Mouse (Mus musculus): ENCODE data around the gene Lama1. TPM values are rescaled to one million over a fixed set of nuclear protein-coding genes. Genes with fewer than 3 reads are reported as not detected.
"Not testable (repeated sequence)": the region's sequence is repeated elsewhere in the genome, so short reads cannot be mapped to it uniquely, and the experiment has no call there.

The Lama1 gene
- polyA plus RNA-seq, 1 experiment from 2014 or later = 24.1 TPM

DNA sequence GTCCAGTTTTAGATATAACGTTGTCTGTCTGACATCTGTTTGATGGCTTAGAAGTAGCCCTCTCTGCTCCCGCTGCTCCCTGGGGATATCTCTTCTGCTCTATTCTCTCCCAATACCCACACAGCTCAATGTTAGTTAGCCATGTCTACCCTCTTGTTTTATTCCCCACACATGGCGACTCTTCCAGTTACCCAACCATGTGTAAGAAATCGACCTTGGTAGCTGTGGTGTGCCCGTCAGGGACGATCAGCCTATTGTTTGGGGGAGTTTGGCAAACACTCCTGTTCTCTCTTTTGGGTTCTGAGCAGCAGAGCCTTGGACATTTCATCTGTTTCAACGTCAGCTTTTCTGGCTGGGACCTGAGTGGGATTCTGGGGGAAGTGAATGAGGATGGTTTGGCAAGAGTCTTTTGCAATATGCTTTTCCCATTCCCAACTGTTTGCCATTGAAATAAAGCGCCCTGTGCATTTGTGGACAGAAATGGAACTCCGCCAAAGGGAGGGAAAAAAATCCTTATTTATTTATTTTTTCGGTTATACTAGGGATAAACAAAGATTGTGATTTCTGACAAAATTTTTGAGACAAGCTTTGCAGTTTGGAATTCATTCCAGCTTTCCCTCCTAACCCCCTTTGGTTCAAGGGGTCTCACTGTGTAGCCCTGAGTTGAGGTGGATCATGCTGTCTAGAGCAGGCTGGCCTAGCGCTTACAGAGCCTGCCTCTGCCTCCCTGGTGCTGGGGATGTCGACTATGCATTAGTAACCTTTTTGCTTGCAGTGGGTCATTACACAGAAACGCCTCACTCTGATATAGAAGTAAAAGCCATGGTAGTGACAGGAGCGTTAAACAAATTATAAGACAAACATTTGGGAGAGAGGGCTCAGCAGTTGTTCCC lies 26.4 kb downstream of the Lama1 start:
- Histone ChIP-seq H3K27ac (replicated peaks) (no peak overlapping the region), H3K4me1 (no peaks in the 10 kb centered on the region), H3K4me3 (no peak overlapping the region), H3K27me3 (ENCODE audit: low read depth, poor library complexity, severe bottlenecking) (no peaks in the 10 kb centered on the region), H3K9me3 (replicated peaks) (no peaks in the 10 kb centered on the region), H3K36me3 (peaks cover 84% of the 10 kb centered on the region)
- DNase-seq (ENCODE audit: low spot score) = no peak
- WGBS = 88% methylated on average over 14 of the region's 14 CpGs

DNA sequence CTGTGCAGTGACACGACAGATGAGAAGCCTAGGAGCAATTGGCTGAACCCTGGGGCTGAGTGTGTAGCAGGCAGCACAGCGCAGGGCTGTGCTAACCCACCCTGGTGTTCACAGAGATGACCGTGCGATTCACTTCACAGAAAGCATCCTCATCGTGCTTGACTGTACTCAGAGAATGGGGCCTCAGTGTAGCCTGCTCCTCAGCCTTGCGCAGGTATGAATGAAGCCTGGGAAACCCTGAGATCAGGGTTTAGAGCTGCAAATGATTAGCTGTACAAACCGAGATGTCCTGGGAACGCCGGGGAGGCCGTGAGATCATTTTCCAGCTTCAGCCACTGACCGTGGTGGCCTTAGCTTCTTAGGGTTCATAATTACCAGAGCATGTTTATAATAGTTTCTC lies 29.5 kb downstream of the Lama1 start:
- no peak overlapping the region for H3K27ac ChIP-seq (replicated peaks)
- DNase-seq (ENCODE audit: low spot score) = no peak
- no peaks in the 10 kb centered on the region for H3K9me3 ChIP-seq (replicated peaks)
- WGBS = 88% methylated on average over 11 of the region's 11 CpGs
- no peak overlapping the region for H3K4me3 ChIP-seq
- no peaks in the 10 kb centered on the region for H3K27me3 ChIP-seq (ENCODE audit: low read depth, poor library complexity, severe bottlenecking)
- H3K4me1 ChIP-seq = no peaks in the 10 kb centered on the region
- H3K36me3 ChIP-seq = peaks cover 89% of the 10 kb centered on the region

- peaks cover 93% of the 10 kb centered on the region for H3K36me3 ChIP-seq
- no peak for DNase-seq (ENCODE audit: low spot score)
- H3K27ac ChIP-seq (replicated peaks) = no peak overlapping the region
- no peak overlapping the region for H3K4me3 ChIP-seq
- H3K27me3 ChIP-seq (ENCODE audit: low read depth, poor library complexity, severe bottlenecking) = no peaks in the 10 kb centered on the region
- H3K9me3 ChIP-seq (replicated peaks) = no peaks in the 10 kb centered on the region
- H3K4me1 ChIP-seq = no peaks in the 10 kb centered on the region
- WGBS = 84% methylated on average over 7 of the region's 7 CpGs
Measured at GRCm38 (mm10) chr17:67728751-67729150, 31.7 kb downstream of the Lama1 start.

GRCm38 (mm10) chr17:67731096-67731495 lies 34.0 kb downstream of the Lama1 start:
- DNase-seq (ENCODE audit: low spot score) = no peak
- H3K27ac ChIP-seq (replicated peaks) = no peak overlapping the region
- H3K27me3 ChIP-seq (ENCODE audit: low read depth, poor library complexity, severe bottlenecking) = no peaks in the 10 kb centered on the region
- no peaks in the 10 kb centered on the region for H3K9me3 ChIP-seq (replicated peaks)
- WGBS = 85% methylated on average over 3 of the region's 3 CpGs
- H3K36me3 ChIP-seq = peaks cover 95% of the 10 kb centered on the region
- H3K4me3 ChIP-seq = no peak overlapping the region
- H3K4me1 ChIP-seq = no peaks in the 10 kb centered on the region

DNA sequence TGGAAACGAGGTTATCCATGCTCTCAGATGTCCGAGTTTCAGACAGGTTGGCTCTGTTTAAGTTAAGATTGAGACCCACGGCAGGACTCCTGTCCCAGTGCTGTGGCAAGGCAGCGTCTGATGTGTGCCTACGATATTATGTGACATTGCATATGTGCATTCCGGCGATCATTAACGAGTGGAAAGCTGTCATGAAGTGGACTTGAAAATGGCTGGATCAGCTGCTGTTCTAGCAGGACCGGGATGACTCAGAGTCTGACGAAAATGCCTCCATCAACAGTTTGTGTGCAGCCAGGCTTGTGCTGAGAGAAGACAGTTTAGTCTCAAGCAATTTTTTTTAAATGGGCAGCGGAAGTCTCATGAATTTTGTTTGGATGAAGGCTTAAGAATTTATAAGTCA lies 34.9 kb downstream of the Lama1 start:
- 92% methylated on average over 11 of the region's 11 CpGs for WGBS
- Histone ChIP-seq H3K36me3 (peaks cover 91% of the 10 kb centered on the region), H3K4me3 (no peak overlapping the region), H3K27me3 (ENCODE audit: low read depth, poor library complexity, severe bottlenecking) (no peaks in the 10 kb centered on the region), H3K4me1 (no peaks in the 10 kb centered on the region), H3K27ac (replicated peaks) (no peak overlapping the region), H3K9me3 (replicated peaks) (no peaks in the 10 kb centered on the region)
- DNase-seq (ENCODE audit: low spot score) = no peak

DNA sequence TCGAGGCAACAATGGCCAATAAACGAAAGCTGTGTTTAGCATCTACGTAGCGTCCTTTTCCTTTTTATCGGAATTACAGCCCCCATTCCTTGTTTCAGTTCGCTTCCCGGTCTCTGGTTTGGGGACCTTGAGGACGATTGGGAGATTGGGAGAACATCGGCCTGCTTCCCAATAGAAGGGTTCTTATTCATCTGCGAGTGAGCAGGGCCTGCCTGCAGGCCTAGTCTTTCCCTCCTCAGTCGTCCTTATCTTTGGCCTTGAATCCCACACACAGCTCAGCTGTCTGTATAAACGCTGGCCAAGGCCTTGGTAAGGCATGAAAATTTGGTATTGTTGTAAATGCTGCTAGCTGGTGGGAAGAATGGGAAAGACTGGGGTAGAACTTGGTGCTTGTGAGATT lies 36.5 kb downstream of the Lama1 start:
- H3K27me3 ChIP-seq (ENCODE audit: low read depth, poor library complexity, severe bottlenecking) = no peaks in the 10 kb centered on the region
- H3K27ac ChIP-seq (replicated peaks) = no peak overlapping the region
- 89% methylated on average over 12 of the region's 12 CpGs for WGBS
- H3K9me3 ChIP-seq (replicated peaks) = no peaks in the 10 kb centered on the region
- no peak overlapping the region for H3K4me3 ChIP-seq
- no peaks in the 10 kb centered on the region for H3K4me1 ChIP-seq
- peaks cover 93% of the 10 kb centered on the region for H3K36me3 ChIP-seq
- no peak for DNase-seq (ENCODE audit: low spot score)

DNA sequence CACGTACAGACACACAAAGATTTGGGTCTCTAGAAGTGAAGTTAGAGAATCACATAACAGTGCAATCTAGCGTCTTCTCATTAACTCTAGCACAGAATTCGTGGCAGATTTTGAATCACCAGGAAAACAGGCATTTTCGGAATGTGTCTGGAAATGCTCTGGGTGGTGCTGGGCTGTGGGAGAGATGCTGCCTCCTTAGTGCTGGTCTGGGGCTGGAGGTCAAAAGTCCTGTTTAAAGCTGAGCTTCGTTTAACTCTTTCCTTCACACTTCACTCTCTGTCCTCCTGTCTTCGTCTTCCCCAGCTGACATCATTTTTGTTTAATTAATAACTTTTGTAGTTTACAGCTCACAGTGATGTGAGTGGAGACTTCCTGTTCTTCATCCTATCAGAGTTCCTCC lies 38.7 kb downstream of the Lama1 start:
- no peaks in the 10 kb centered on the region for H3K4me1 ChIP-seq
- no peaks in the 10 kb centered on the region for H3K9me3 ChIP-seq (replicated peaks)
- H3K27ac ChIP-seq (replicated peaks) = no peak overlapping the region
- DNase-seq (ENCODE audit: low spot score) = no peak
- H3K4me3 ChIP-seq = no peak overlapping the region
- H3K27me3 ChIP-seq (ENCODE audit: low read depth, poor library complexity, severe bottlenecking) = no peaks in the 10 kb centered on the region
- 89% methylated on average over 6 of the region's 6 CpGs for WGBS
- H3K36me3 ChIP-seq = peaks cover 91% of the 10 kb centered on the region

DNA sequence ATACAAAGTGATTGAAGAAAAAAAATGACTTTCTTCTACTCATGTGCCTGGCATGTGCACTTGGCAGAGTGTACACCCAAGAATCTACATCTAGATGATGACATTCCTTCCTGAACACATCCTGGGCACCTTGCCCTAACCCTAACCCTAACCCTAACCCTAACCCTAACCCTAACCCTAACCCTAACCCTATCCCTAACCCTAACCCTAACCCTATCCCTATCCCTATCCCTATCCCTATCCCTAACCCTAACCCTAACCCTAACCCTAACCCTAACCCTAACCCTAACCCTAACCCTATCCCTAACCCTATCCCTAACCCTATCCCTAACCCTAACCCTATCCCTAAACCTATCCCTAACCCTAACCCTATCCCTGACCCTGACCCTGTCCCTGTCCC lies 44.2 kb downstream of the Lama1 start:
- H3K36me3 ChIP-seq = peaks cover 89% of the 10 kb centered on the region
- H3K4me3 ChIP-seq; DNase-seq (ENCODE audit: low spot score); H3K4me1 ChIP-seq; H3K27me3 ChIP-seq (ENCODE audit: low read depth, poor library complexity, severe bottlenecking); H3K9me3 ChIP-seq (replicated peaks); H3K27ac ChIP-seq (replicated peaks): not testable (repeated sequence)

- no peak for DNase-seq (ENCODE audit: low spot score)
- Histone ChIP-seq H3K4me3 (no peak overlapping the region), H3K27me3 (ENCODE audit: low read depth, poor library complexity, severe bottlenecking) (no peaks in the 10 kb centered on the region), H3K36me3 (peaks cover 88% of the 10 kb centered on the region), H3K27ac (replicated peaks) (no peak overlapping the region), H3K4me1 (no peaks in the 10 kb centered on the region), H3K9me3 (replicated peaks) (no peaks in the 10 kb centered on the region)
- WGBS = 94% methylated on average over 9 of the region's 9 CpGs
Measured at GRCm38 (mm10) chr17:67764167-67764871, 67.3 kb downstream of the Lama1 start.

- Histone ChIP-seq H3K4me3 (no peak overlapping the region), H3K4me1 (no peaks in the 10 kb centered on the region), H3K9me3 (replicated peaks) (no peaks in the 10 kb centered on the region), H3K27ac (replicated peaks) (no peak overlapping the region), H3K36me3 (peaks cover 100% of the 10 kb centered on the region), H3K27me3 (ENCODE audit: low read depth, poor library complexity, severe bottlenecking) (no peaks in the 10 kb centered on the region)
- WGBS = 88% methylated on average over 8 of the region's 8 CpGs
- no peak for DNase-seq (ENCODE audit: low spot score)
Measured at GRCm38 (mm10) chr17:67773608-67774007, 76.5 kb downstream of the Lama1 start.

DNA sequence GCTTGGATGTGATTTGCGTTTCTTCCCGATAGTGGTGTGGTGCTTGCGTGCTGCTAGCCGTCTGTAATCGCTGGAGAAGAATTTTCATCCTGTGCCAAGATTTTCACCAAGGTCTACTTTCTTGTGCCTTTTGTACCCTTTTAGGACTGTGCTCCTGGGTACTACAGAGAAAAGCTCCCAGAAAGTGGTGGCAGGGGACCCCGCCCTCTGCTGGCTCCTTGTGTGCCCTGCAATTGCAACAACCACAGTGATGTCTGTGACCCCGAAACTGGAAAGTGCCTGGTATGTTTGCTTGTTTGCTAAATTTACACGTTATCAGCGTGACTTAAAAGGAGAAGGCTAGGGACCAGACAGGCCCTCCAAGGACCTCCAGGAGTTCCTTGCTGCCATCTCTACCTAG lies 79.7 kb downstream of the Lama1 start:
- H3K36me3 ChIP-seq = peaks cover 100% of the 10 kb centered on the region
- DNase-seq (ENCODE audit: low spot score) = no peak
- H3K27me3 ChIP-seq (ENCODE audit: low read depth, poor library complexity, severe bottlenecking) = no peaks in the 10 kb centered on the region
- H3K4me1 ChIP-seq = no peaks in the 10 kb centered on the region
- 79% methylated on average over 9 of the region's 9 CpGs for WGBS
- H3K4me3 ChIP-seq = no peak overlapping the region
- H3K9me3 ChIP-seq (replicated peaks) = no peaks in the 10 kb centered on the region
- no peak overlapping the region for H3K27ac ChIP-seq (replicated peaks)

- Histone ChIP-seq H3K4me1 (no peaks in the 10 kb centered on the region), H3K9me3 (replicated peaks) (no peaks in the 10 kb centered on the region), H3K27ac (replicated peaks) (no peak overlapping the region), H3K27me3 (ENCODE audit: low read depth, poor library complexity, severe bottlenecking) (no peaks in the 10 kb centered on the region), H3K36me3 (peaks cover 98% of the 10 kb centered on the region), H3K4me3 (no peak overlapping the region)
- WGBS = 69% methylated on average over 4 of the region's 4 CpGs
- DNase-seq (ENCODE audit: low spot score) = peak; percentile 37
Measured at GRCm38 (mm10) chr17:67779812-67780211, 82.8 kb downstream of the Lama1 start.

- DNase-seq (ENCODE audit: low spot score) = no peak
- H3K27ac ChIP-seq (replicated peaks) = no peak overlapping the region
- no peaks in the 10 kb centered on the region for H3K27me3 ChIP-seq (ENCODE audit: low read depth, poor library complexity, severe bottlenecking)
- no peaks in the 10 kb centered on the region for H3K4me1 ChIP-seq
- H3K4me3 ChIP-seq = no peak overlapping the region
- peaks cover 98% of the 10 kb centered on the region for H3K36me3 ChIP-seq
- WGBS = 95% methylated on average over 10 of the region's 10 CpGs
- H3K9me3 ChIP-seq (replicated peaks) = no peaks in the 10 kb centered on the region
Measured at GRCm38 (mm10) chr17:67791091-67791490, 94.0 kb downstream of the Lama1 start.

Measured in midbrain, embryonic 10.5 days (tissue).